Mouse (Mus musculus) kidney, adult 2 months (tissue): ENCODE measurements around the gene Gm21962.

ENCODE experiments used
- CTCF ChIP-seq: fragments of 200-500 bp; conservative IDR thresholded peaks from 2 replicates; pipeline ENCODE4 v1.5.1; 2011; ENCODE audit warnings: low read depth, mild to moderate bottlenecking, control low read depth, low read length, moderate library complexity, mixed read lengths; ENCODE audit not compliant: insufficient read depth, insufficient read length
- POLR2A ChIP-seq: fragments of 200-500 bp; IDR thresholded peaks from one replicate; pipeline ENCODE4 v1.6.1; 2011; ENCODE audit warnings: low read depth, low read length, control low read depth

DNA sequence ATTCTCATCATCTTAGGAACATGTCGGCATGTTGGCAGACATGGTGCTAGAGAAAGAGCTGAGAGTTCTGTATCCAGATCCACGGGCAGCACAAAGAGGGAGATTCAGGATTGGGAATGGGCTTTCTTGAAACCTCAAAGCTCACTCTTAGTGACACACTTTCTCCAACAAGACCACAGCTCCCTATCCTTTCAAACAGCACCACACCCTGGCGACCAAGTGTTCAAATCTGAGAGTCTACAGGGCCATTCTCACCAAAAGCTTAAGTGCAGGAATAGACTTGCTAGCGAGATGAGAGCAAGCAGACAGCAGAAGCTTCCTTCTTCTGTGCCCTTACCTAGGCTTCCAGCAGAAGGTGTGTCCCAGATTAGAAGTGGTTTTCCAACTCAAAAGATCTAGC is 34.8 kb upstream of the Gm21962 start:
- no peak for TF ChIP-seq POLR2A
- 0 out of 2 replicates have a peak, but pooled peaks have one; percentile 3 for TF ChIP-seq CTCF
